Mouse (Mus musculus) ES-Bruce4 (cell line): ENCODE data around the gene Olfr137. TPM values are rescaled to one million over a fixed set of nuclear protein-coding genes. Genes with fewer than 3 reads are reported as not detected.

Experiments
- H3K27ac ChIP-seq: 2 replicates; pipeline ENCODE4 v1.5.1; 2012; ENCODE audit warnings: low read length, inconsistent platforms; ENCODE audit not compliant: insufficient read depth
- H3K27me3 ChIP-seq: 2 replicates; pipeline ENCODE4 v1.6.1; 2012; ENCODE audit warnings: mild to moderate bottlenecking, low read length, inconsistent platforms; ENCODE audit not compliant: control insufficient read depth, poor library complexity, insufficient read depth, severe bottlenecking
- H3K36me3 ChIP-seq: 2 replicates; pipeline ENCODE4 v1.6.1; 2012; ENCODE audit warnings: inconsistent platforms, mild to moderate bottlenecking, low read length, moderate library complexity; ENCODE audit not compliant: control insufficient read depth, poor library complexity, insufficient read depth, severe bottlenecking
- H3K4me1 ChIP-seq: one replicate; pipeline ENCODE4 v1.8.1; 2011; ENCODE audit warnings: low read length; ENCODE audit not compliant: control insufficient read depth, insufficient read depth
- H3K4me3 ChIP-seq: 2 replicates; pipeline ENCODE4 v1.5.1; 2011; ENCODE audit warnings: low read depth, mild to moderate bottlenecking, low read length
- H3K9ac ChIP-seq: 2 replicates; pipeline ENCODE4 v1.6.1; 2012; ENCODE audit warnings: low read depth, mild to moderate bottlenecking, inconsistent platforms; ENCODE audit not compliant: poor library complexity, severe bottlenecking
- H3K9me3 ChIP-seq: replicated peaks from 2 replicates; pipeline ENCODE4 v1.6.1; 2012; ENCODE audit warnings: mild to moderate bottlenecking, low read length, inconsistent platforms; ENCODE audit not compliant: control insufficient read depth, poor library complexity, insufficient read depth, severe bottlenecking
- CTCF ChIP-seq: IDR thresholded peaks from one replicate; pipeline ENCODE4 v1.8.1; 2011; ENCODE audit warnings: low read depth, low read length
- EP300 ChIP-seq: IDR thresholded peaks from 2 replicates; pipeline ENCODE4 v1.6.1; 2011; ENCODE audit warnings: low read depth, low read length; ENCODE audit not compliant: insufficient read depth
- POLR2A ChIP-seq: IDR thresholded peaks from one replicate; pipeline ENCODE4 v1.8.1; 2011; ENCODE audit warnings: low read length; ENCODE audit not compliant: insufficient read depth
- polyA plus RNA-seq: library from polyadenylated mRNA; stranded (reverse); fragments of >200 nt; gene quantifications from 2 replicates; pipeline ENCODE4 v1.2.4, GENCODE M21; 2011; ENCODE audit warnings: low read depth; ENCODE audit not compliant: missing spikeins, insufficient read depth, insufficient read length

Gene Olfr137
- not detected in 2 replicates for polyA plus RNA-seq

DNA sequence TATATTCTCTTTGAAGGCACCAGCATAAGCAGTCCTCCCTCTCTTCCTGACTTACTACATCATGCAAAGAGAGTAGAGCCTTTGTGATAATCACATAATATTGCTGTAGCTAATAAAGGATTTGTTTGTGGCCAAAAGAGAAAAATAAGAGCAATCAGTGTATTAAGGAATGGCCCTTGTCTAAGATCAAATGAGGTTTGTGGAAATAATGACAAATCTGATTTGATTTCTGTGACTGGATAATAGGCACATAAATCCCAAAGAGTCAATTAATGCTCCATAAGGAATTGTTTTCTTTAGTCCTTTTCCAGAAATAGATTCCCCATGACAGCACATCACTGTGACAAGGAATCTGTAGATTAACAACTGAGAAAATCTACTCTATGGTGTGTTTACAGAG is at the start of gene Olfr137:
Gene Olfr137, minus strand, starts transcription at position 101 of the 400 bp plus-strand sequence.
- TF ChIP-seq CTCF (no peak), EP300 (no peak), POLR2A (no peak)
- no peaks in the 10 kb centered on the region for H3K9me3 ChIP-seq
- no peak within 1 kb of the TSS for H3K27ac ChIP-seq
- H3K9ac ChIP-seq: no peak within 1 kb of the TSS
- H3K4me1 ChIP-seq: no peaks in the 10 kb centered on the region
- no peak within 1 kb of the TSS for H3K4me3 ChIP-seq
- no peaks in the 10 kb centered on the region for H3K36me3 ChIP-seq
- no peaks in the 10 kb centered on the region for H3K27me3 ChIP-seq

DNA sequence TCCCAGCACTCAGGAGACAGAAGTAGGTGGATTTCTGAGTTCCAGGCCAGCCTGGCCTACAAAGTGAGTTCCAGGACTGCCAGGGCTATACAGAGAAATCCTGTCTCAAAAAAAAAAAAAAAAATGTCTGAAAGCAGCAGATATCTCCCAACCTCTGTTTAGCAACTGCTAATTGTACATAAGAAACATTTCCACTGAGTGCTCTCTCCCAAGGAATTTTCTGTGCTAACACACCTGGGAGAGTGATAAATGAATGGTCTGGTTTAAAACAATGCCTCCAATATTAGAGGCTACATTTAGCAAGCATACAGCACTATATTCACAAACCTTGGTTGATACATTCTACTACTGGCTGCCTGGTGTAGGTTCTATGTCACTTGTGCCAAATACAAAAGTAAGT is 22.2 kb upstream of the Olfr137 start, which contains the start of gene Olfr136:
Gene Olfr136, plus strand, starts transcription at position 301 of the 400 bp plus-strand sequence.
- Histone ChIP-seq H3K27ac (no peak within 1 kb of the TSS), H3K9ac (no peak within 1 kb of the TSS), H3K9me3 (no peaks in the 10 kb centered on the region), H3K4me1 (no peaks in the 10 kb centered on the region), H3K4me3 (no peak within 1 kb of the TSS), H3K27me3 (no peaks in the 10 kb centered on the region), H3K36me3 (no peaks in the 10 kb centered on the region)
- no peak for TF ChIP-seq EP300
- no peak for TF ChIP-seq POLR2A
- no peak for TF ChIP-seq CTCF

DNA sequence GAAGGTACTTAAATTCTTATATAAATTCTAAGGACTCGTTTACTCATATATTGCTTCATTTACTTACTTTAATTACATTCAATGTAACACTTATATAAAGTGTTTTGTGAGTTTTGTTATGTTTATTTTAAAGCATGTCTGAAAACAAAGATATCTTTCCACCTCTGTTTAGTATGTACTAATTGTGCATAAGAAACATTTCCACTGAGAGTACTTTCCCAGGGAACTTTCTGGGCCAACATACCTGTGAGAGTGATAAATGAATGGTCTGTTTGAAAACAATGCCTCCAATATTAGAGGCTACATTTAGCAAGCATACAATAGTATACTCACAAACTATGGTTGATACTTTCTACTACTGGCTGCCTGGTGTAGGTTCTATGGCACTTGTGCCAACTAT is 46.6 kb downstream of the Olfr137 start, which contains the start of gene Olfr138:
Gene Olfr138, plus strand, starts transcription at position 301 of the 400 bp plus-strand sequence.
- Histone ChIP-seq H3K27ac (no peak within 1 kb of the TSS), H3K9ac (no peak within 1 kb of the TSS), H3K4me1 (no peaks in the 10 kb centered on the region), H3K27me3 (no peaks in the 10 kb centered on the region), H3K36me3 (no peaks in the 10 kb centered on the region), H3K9me3 (no peaks in the 10 kb centered on the region), H3K4me3 (no peak within 1 kb of the TSS)
- TF ChIP-seq POLR2A: no peak
- no peak for TF ChIP-seq EP300
- TF ChIP-seq CTCF: no peak

Other genes with a start within 250 kb of the Olfr137 start
- not detected in 2 replicates for gene Olfr129, start 247.5 kb downstream of the Olfr137 start, polyA plus RNA-seq
- not detected in 2 replicates for gene Olfr130, start 243.6 kb downstream of the Olfr137 start, polyA plus RNA-seq
- not detected in 2 replicates for gene Olfr131, start 218.9 kb downstream of the Olfr137 start, polyA plus RNA-seq
- gene Olfr132, start 173.0 kb downstream of the Olfr137 start, polyA plus RNA-seq: not detected in 2 replicates
- gene Olfr133, start 162.3 kb downstream of the Olfr137 start, polyA plus RNA-seq: not detected in 2 replicates
- not detected in 2 replicates for gene Olfr134, start 136.2 kb downstream of the Olfr137 start, polyA plus RNA-seq
- gene Olfr135, start 103.2 kb downstream of the Olfr137 start, polyA plus RNA-seq: not detected in 2 replicates
- gene Olfr138, start 46.5 kb downstream of the Olfr137 start, polyA plus RNA-seq: not detected in 2 replicates
- gene Olfr136, start 22.3 kb upstream of the Olfr137 start, polyA plus RNA-seq: not detected in 2 replicates
- not detected in 2 replicates for gene Esp36, start 112.6 kb upstream of the Olfr137 start, polyA plus RNA-seq
- gene Esp34, start 246.6 kb upstream of the Olfr137 start, polyA plus RNA-seq: not detected in 2 replicates